Mouse (Mus musculus): ENCODE results near the gene Notch3. TPM values are rescaled to one million over a fixed set of nuclear protein-coding genes. Genes with fewer than 3 reads are reported as not detected.
"Not testable (repeated sequence)": the region's sequence is repeated elsewhere in the genome, so short reads cannot be mapped to it uniquely, and the experiment has no call there.

Gene Notch3
- polyA plus RNA-seq, 1 experiment from 2014 or later, result 7.6 TPM

DNA sequence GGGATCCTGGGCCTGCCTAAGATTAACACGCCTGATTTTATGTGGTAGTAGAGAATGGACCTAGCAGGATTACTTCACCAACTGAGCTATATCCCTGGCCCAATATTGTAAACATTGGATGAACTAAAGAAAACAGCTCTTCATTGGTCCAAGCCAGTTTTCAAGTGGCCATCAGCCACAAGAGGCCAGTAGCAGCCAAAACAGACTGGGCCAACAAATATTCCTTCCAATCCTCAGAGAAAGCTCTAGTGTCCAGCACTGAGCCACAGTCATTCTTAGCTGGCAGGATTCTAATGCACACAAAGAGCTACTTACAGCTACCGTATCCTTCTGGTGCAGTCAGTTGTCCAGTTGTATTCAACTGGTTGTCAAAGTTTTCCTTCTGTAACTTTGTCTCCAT is 39.5 kb downstream of the Notch3 start:
- Histone ChIP-seq H3K9me3 (no peaks in the 10 kb centered on the region), H3K27me3 (no peaks in the 10 kb centered on the region), H3K9ac (no peak overlapping the region), H3K4me3 (no peak overlapping the region), H3K27ac (replicated peaks) (no peak overlapping the region), H3K4me2 (no peak overlapping the region), H3K36me3 (peaks cover 55% of the 10 kb centered on the region), H3K4me1 (replicated peaks) (no peaks in the 10 kb centered on the region)
- 94% methylated on average over 2 of the region's 2 CpGs for WGBS
- ATAC-seq (ENCODE audit: low read depth), result no peak

DNA sequence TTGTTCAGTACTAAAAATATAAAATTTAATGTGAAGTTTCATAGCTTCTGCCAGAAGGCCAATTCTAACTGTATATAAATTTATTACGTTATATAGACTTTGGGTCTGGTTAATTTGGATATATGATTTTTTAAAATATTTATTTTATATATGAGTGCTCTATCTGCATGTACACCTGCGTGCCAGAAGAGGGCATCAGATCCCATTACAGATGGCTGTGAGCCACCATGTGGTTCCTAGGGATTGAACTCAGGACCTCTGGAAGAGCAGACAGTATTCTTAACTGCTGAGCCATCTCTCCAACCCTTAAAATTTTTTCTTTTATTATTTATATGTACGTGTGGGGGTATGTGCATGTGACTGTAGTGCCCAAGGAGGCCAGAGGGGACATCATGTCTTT is 41.2 kb downstream of the Notch3 start:
- Histone ChIP-seq H3K9me3 (no peaks in the 10 kb centered on the region), H3K27me3 (no peaks in the 10 kb centered on the region), H3K4me2 (no peak overlapping the region), H3K9ac (no peak overlapping the region), H3K27ac (replicated peaks) (no peak overlapping the region), H3K36me3 (peaks cover 47% of the 10 kb centered on the region), H3K4me3 (no peak overlapping the region), H3K4me1 (replicated peaks) (no peaks in the 10 kb centered on the region)
- no peak for ATAC-seq (ENCODE audit: low read depth)
- WGBS, result 85% methylated on average over 3 of the region's 3 CpGs

DNA sequence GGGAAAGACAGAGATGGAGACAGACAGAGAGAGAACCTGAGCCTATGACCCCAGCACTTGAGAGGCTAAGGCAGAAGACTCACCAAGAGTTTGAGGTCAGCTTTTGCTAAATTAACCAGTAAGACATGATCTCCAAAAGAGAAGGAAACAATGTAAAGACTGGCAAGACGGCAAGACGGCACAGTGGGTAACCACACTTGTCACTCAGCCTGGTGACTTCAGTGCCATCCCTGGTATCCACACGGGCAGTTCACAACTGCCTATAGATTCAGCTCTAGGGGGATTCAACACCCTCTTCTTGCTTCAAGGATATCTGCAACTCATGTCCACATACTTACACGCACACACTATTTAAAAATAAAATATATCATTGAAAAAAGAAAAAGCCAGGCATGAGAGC is 43.1 kb downstream of the Notch3 start:
- Histone ChIP-seq H3K9ac (no peak overlapping the region), H3K27ac (replicated peaks) (no peak overlapping the region), H3K4me2 (no peak overlapping the region), H3K27me3 (no peaks in the 10 kb centered on the region), H3K9me3 (no peaks in the 10 kb centered on the region), H3K4me3 (no peak overlapping the region), H3K36me3 (peaks cover 33% of the 10 kb centered on the region), H3K4me1 (replicated peaks) (peaks cover 2% of the 10 kb centered on the region)
- no peak for ATAC-seq (ENCODE audit: low read depth)
- WGBS, result 89% methylated on average over 4 of the region's 4 CpGs

DNA sequence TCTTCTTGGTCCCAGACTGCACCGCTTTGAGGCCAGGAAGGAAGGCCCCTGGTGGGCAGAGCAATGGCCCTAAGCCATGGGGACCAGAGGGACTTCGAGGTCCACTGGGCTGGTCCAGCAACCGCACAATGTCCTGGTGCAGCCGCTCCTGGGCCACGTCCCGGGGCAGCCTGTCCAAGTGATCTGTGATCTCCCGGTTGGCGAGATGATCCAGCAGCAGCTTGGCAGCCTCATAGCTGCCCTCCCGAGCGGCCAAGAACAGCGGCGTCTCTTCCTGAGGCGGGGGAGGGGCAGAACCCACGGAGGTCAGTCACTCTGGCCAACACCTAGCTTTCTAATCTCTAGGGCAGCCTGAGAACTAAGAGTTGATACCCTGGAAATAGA is 44.1 kb downstream of the Notch3 start:
- peaks cover 30% of the 10 kb centered on the region for H3K36me3 ChIP-seq
- no peaks in the 10 kb centered on the region for H3K9me3 ChIP-seq
- H3K27me3 ChIP-seq, result no peaks in the 10 kb centered on the region
- H3K4me3 ChIP-seq, result no peak overlapping the region
- 86% methylated on average over 14 of the region's 14 CpGs for WGBS
- H3K4me2 ChIP-seq, result no peak overlapping the region
- no peak for ATAC-seq (ENCODE audit: low read depth)
- H3K27ac ChIP-seq (replicated peaks), result no peak overlapping the region
- no peak overlapping the region for H3K9ac ChIP-seq
- H3K4me1 ChIP-seq (replicated peaks), result peaks cover 11% of the 10 kb centered on the region

DNA sequence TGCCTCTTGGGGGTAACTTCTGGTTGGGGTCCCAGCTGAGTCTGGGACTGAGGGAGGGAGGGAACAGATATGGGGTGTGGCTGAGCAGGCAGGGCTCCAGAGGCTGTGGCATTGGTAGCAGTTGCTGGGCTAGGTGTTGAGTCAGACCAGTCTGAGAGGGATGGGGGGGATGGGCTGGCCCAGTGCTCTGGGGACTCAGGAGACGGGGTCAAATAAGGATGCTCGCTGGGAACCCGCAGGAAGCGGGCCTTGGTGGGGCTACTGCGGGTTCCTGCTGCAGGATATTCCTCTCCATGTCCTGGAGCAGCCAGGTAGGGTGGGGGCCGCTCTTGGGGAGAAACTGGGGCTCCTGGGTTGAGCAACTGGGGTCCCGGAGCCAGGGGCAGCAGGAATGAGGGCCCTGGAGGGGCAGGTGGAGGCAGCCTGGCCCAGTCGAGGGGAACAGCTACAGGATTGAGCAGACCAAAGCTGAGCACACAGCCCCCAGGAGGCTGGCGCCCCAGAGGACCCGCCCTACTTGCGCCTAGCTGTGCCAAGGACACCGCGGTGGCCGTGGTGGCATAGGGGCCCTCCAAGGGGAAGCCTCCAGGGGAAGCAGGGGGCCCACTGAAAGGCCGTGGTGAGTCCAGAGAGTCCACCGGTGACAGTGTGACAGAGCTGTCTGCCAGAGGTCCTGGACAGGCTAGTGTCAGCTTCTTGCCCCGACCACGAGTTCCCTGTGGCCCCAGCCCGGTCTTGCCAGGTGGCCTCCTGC is 44.6 kb downstream of the Notch3 start:
- no peak overlapping the region for H3K4me2 ChIP-seq
- H3K4me1 ChIP-seq (replicated peaks), result peaks cover 13% of the 10 kb centered on the region
- H3K9ac ChIP-seq, result no peak overlapping the region
- 76% methylated on average over 18 of the region's 19 CpGs for WGBS
- no peaks in the 10 kb centered on the region for H3K9me3 ChIP-seq
- no peak overlapping the region for H3K27ac ChIP-seq (replicated peaks)
- H3K27me3 ChIP-seq, result peaks cover 5% of the 10 kb centered on the region; the same call in 1 of the 2 replicates
- no peak for ATAC-seq (ENCODE audit: low read depth)
- no peak overlapping the region for H3K4me3 ChIP-seq
- peaks cover 24% of the 10 kb centered on the region for H3K36me3 ChIP-seq

DNA sequence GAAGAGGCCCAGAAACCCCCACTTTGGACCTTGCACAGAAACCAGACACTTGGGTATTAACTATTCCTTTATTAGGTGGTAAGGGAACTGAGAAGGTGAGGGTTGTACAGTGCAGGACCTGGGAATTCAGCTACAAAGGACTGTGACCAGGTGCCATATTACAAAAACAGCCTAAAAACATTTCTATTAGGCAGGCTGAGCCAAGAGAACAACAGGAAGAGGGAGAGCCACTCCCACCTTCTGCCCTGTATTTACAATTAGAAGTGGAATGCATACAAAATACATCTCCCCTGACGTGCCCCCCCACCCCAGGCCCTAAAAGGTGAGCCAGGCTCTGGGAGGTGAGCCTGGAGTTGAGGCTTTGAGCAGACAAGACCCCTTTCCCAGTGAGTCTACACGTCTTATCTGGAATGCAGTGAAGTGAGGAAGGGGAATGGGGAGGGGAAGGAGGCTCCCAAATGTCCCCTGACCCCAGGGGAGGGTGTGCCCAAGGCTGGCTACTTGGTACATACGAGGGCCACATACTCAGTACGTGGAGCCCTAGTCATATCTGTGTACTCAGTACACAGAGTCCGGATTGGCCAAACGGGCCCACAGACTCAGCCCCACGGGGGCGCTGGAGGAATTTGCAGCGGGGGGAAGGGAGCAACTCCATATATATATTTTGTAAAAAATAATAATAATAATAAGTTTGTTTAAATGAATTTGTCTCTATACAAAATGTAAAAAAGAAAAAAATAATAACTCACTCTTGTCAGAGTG is 45.7 kb downstream of the Notch3 start:
- Histone ChIP-seq H3K9ac (no peak overlapping the region), H3K4me1 (replicated peaks) (peaks cover 13% of the 10 kb centered on the region), H3K36me3 (peaks cover 18% of the 10 kb centered on the region), H3K4me2 (no peak overlapping the region), H3K4me3 (no peak overlapping the region), H3K27me3 (peaks cover 15% of the 10 kb centered on the region; the same call in 1 of the 2 replicates), H3K27ac (replicated peaks) (no peak overlapping the region), H3K9me3 (no peaks in the 10 kb centered on the region)
- ATAC-seq (ENCODE audit: low read depth), result no peak
- WGBS, result 87% methylated on average over 9 of the region's 9 CpGs

DNA sequence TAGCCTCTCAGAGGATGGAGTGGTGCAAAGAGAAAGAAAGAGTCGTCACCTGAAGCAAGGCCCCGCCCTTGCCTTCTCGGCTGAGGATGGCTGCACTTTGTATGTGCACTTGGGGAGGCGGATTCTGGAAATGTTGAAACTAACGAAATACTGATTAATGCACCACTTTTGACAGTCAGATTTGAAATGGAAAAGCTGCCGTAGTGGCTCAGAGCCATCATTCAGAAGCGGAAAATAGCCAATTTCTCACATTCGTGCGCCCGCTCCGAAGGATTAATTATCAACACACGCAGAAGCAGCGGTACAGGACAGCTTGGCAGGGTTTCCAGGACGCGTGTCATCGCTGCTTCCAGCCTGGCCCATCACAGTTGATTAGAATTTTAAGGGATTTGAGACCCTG is 47.5 kb downstream of the Notch3 start:
- no peak overlapping the region for H3K27ac ChIP-seq (replicated peaks)
- peaks cover 12% of the 10 kb centered on the region for H3K36me3 ChIP-seq
- H3K4me2 ChIP-seq, result no peak overlapping the region
- no peaks in the 10 kb centered on the region for H3K9me3 ChIP-seq
- 72% methylated on average over 16 of the region's 16 CpGs for WGBS
- no peak for ATAC-seq (ENCODE audit: low read depth)
- H3K4me1 ChIP-seq (replicated peaks), result peaks cover 17% of the 10 kb centered on the region
- peaks cover 29% of the 10 kb centered on the region for H3K27me3 ChIP-seq
- no peak overlapping the region for H3K4me3 ChIP-seq
- no peak overlapping the region for H3K9ac ChIP-seq

DNA sequence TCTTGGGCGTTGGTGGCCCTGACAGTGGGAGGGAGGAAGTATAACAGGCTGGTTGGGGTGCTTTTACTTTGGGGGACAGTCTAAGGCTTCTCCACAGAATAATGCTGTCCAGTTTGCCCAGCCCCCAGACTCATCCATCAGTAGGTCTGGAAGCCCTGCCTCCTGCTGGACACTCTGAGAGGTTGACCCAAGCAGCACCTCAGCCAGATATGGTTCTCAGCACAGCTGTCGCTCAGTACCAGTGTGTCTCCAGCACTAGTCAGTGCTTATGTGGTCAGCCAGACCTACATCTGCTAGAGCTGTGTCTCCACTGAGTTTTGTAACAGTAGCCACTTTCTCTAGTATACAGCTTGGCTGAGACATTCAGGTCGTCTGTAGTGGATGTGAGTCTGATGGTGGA is 48.2 kb downstream of the Notch3 start:
- 0 out of 2 replicates have a peak overlapping the region, but pooled peaks have one; percentile 11 for H3K4me3 ChIP-seq
- peaks cover 36% of the 10 kb centered on the region for H3K27me3 ChIP-seq
- H3K36me3 ChIP-seq, result peaks cover 12% of the 10 kb centered on the region
- ATAC-seq (ENCODE audit: low read depth), result peak; percentile 9; the same call in 1 of the 2 replicates
- H3K4me2 ChIP-seq, result peak overlapping the region; percentile 47
- H3K9me3 ChIP-seq, result no peaks in the 10 kb centered on the region
- no peak overlapping the region for H3K9ac ChIP-seq
- 0 out of 2 replicates have a peak overlapping the region, but pooled peaks have one; percentile 33 for H3K27ac ChIP-seq (replicated peaks)
- WGBS, result 13% methylated on average over 3 of the region's 3 CpGs
- H3K4me1 ChIP-seq (replicated peaks), result peaks cover 24% of the 10 kb centered on the region

DNA sequence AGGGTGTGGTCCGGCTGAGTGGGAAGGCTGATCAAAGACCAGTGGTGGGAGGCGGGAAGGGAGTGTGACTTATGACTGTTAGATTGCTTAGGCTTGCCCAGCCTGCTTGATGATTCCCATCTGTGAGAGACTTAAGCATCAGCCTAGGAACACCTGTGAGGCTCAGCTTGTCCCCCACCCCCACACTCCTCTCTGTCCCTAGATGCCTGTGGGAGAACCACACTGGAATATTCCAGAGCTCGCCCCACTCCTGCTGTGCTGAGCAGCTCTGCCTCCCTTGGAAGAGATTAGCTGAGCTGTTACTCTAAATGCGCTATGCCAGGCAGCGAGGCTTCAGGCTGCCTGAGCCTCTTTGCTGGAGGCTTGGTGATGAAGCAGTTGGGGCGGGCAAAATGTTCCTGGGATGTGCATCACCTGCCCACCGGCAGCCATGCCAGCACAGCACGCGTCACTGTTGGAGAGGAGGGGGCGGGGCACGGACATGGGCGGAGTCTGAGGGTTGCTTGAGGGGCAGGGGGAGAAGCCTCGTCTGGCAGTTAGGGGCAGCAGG is 48.7 kb downstream of the Notch3 start:
- not testable (repeated sequence) for H3K9me3 ChIP-seq
- H3K4me1 ChIP-seq (replicated peaks), result peaks cover 29% of the 10 kb centered on the region
- ATAC-seq (ENCODE audit: low read depth), result peak; percentile 17; the same call in 1 of the 2 replicates
- H3K9ac ChIP-seq, result 0 out of 2 replicates have a peak overlapping the region, but pooled peaks have one; percentile 38
- H3K27me3 ChIP-seq, result peaks cover 41% of the 10 kb centered on the region
- H3K36me3 ChIP-seq, result peaks cover 12% of the 10 kb centered on the region
- H3K4me2 ChIP-seq, result peak overlapping the region; percentile 47
- 0 out of 2 replicates have a peak overlapping the region, but pooled peaks have one; percentile 33 for H3K27ac ChIP-seq (replicated peaks)
- H3K4me3 ChIP-seq, result peak overlapping the region; percentile 11; the same call in 1 of the 2 replicates
- WGBS, result 4% methylated on average over 12 of the region's 13 CpGs

DNA sequence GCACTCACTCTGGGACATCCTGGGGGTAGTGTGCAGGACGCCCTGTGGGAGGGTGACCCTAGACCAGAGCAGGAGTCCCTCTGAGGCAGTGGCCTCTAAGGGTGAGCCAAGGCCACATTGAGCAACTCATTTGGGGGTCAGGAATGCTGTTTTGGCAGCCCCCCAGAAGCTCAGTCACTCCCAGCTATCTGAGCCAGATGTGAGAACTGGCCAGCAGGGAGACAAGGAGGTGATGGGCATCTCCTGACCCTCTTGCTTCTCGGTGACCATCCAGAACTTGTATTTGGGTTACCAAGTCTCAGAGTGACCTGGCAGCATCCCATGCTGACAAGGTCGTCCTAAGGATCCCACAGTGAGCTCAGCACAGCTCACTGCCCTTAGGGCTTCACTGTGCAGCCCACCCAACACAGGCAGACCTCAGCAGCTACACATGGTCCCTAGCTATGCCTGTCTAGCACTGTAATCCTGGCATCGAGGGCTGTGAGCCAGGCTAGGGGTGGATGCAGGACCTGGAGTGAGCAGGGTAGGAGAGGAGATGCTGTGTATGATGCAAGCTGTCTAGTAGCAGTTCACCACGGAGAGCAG is 49.3 kb downstream of the Notch3 start:
- Histone ChIP-seq H3K36me3 (peaks cover 7% of the 10 kb centered on the region), H3K9me3 (no peaks in the 10 kb centered on the region), H3K4me1 (replicated peaks) (peaks cover 30% of the 10 kb centered on the region), H3K4me3 (no peak overlapping the region), H3K4me2 (no peak overlapping the region), H3K9ac (0 out of 2 replicates have a peak overlapping the region, but pooled peaks have one; percentile 31), H3K27me3 (peaks cover 44% of the 10 kb centered on the region), H3K27ac (replicated peaks) (no peak overlapping the region)
- 50% methylated on average over 4 of the region's 5 CpGs for WGBS
- peak; percentile 24 for ATAC-seq (ENCODE audit: low read depth)

DNA sequence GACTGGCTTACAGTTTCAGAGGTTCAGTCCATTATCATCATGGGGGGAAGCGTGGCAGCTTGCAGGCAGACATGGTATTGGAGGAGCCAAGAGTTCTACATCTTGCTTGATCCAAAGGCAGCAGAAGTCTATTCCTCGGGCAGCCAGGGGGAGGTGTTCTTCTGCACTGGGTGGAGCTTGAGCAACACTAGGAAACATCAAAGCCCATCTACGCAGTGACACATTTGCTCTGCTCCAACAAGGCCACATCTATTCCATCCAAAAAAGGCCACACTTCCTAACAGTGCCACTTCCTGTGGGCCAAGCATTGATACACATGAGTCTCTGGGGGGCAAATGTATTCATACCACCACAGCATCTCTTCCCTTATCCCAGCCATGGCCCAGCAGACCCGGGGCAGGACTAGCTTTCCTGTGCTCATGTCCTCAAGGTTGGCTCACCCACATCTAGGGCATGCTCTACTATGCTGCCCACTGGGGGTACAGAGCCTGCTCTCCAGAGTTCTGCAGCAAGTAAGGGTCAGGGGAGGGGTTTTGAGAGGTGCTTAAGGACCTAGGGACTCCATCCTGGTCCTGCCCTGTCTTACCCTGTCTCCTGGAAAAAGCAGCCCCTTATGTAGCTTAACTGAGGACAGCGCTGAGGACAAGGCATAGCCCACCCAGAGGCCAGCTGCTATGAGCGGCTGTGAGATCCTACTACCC is 49.9 kb downstream of the Notch3 start:
- ATAC-seq (ENCODE audit: low read depth), result no peak
- peaks cover 48% of the 10 kb centered on the region for H3K27me3 ChIP-seq
- peaks cover 30% of the 10 kb centered on the region for H3K4me1 ChIP-seq (replicated peaks)
- no peak overlapping the region for H3K9ac ChIP-seq
- WGBS, result 74% methylated on average over 6 of the region's 6 CpGs
- no peak overlapping the region for H3K4me2 ChIP-seq
- H3K9me3 ChIP-seq, result no peaks in the 10 kb centered on the region
- no peak overlapping the region for H3K27ac ChIP-seq (replicated peaks)
- H3K4me3 ChIP-seq, result no peak overlapping the region
- H3K36me3 ChIP-seq, result peaks cover under 1% of the 10 kb centered on the region
